Mouse (Mus musculus) ES-Bruce4 (cell line): ENCODE data around the gene Prox1.

Source experiments
- CTCF ChIP-seq: IDR thresholded peaks from one replicate; pipeline ENCODE4 v1.8.1; 2011; ENCODE audit warnings: low read depth, low read length
- POLR2A ChIP-seq: IDR thresholded peaks from one replicate; pipeline ENCODE4 v1.8.1; 2011; ENCODE audit warnings: low read length; ENCODE audit not compliant: insufficient read depth

DNA sequence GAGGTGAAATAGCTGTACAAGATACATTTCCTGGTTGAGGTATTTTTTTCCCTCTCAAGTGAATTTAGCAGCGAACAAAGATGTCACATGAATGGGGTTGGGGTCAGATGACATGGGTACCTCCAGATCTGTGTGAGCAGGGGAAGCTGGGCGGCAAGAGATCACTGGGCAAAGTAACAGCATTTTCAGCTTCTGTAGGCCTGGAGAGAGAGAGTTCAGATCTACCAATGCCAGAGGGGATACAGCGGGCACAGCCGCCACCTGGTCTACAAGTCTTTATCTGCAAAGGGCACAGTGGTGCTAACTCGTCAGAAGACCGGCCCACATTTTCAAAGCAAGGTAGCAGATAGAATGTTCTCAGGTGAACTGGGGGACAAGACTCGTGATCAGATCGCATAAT is 36.7 kb upstream of the Prox1 start:
- no peak for TF ChIP-seq POLR2A
- TF ChIP-seq CTCF = no peak
